Mouse (Mus musculus) heart, embryonic 10.5 days (tissue): ENCODE data around the gene a. TPM values are rescaled to one million over a fixed set of nuclear protein-coding genes. Genes with fewer than 3 reads are reported as not detected.
"Not testable (repeated sequence)": the region's sequence is repeated elsewhere in the genome, so short reads cannot be mapped to it uniquely, and the experiment has no call there.

Experiments used
- DNase-seq: peaks from one replicate; pipeline ENCODE4 v3.0.0-alpha.2; 2017; ENCODE audit warnings: low spot score
- H3K27ac ChIP-seq: fragments of 300-500 bp; sonication (generic); 2 replicates; pipeline ENCODE4 v1.5.1; 2016; ENCODE audit warnings: mild to moderate bottlenecking
- H3K27me3 ChIP-seq: fragments of 300-500 bp; sonication (generic); 2 replicates; pipeline ENCODE4 v1.6.1; 2016; ENCODE audit warnings: mild to moderate bottlenecking; ENCODE audit not compliant: poor library complexity, insufficient read depth, severe bottlenecking
- H3K36me3 ChIP-seq: fragments of 300-500 bp; sonication (generic); 2 replicates; pipeline ENCODE4 v1.6.1; 2016; ENCODE audit warnings: mild to moderate bottlenecking, moderate library complexity
- H3K4me1 ChIP-seq: fragments of 300-500 bp; sonication (generic); 2 replicates; pipeline ENCODE4 v1.6.1; 2016; ENCODE audit warnings: mild to moderate bottlenecking
- H3K4me3 ChIP-seq: fragments of 300-500 bp; sonication (generic); 2 replicates; pipeline ENCODE4 v1.5.1; 2016; ENCODE audit warnings: mild to moderate bottlenecking, moderate library complexity
- H3K9me3 ChIP-seq: fragments of 300-500 bp; sonication (generic); 2 replicates; pipeline ENCODE4 v1.6.1; 2016; ENCODE audit warnings: mild to moderate bottlenecking, moderate library complexity
- WGBS: fragments of 180-500 bp; shearing (Covaris S2); methylation state at CpG from one replicate; pipeline ENCODE4 v1.1.7; 2016; 5-methylcytosine and 5-hydroxymethylcytosine counted together
- polyA plus RNA-seq: library from polyadenylated mRNA; unstranded; fragments of >200 nt; fragmentation: Nextera tagmentation; extraction: Ambion mirVana; gene quantifications from 2 replicates; pipeline ENCODE4 v1.2.1, GENCODE M21; 2016

Gene a
- polyA plus RNA-seq, 1 experiment from 2014 or later: 2.5 TPM

DNA sequence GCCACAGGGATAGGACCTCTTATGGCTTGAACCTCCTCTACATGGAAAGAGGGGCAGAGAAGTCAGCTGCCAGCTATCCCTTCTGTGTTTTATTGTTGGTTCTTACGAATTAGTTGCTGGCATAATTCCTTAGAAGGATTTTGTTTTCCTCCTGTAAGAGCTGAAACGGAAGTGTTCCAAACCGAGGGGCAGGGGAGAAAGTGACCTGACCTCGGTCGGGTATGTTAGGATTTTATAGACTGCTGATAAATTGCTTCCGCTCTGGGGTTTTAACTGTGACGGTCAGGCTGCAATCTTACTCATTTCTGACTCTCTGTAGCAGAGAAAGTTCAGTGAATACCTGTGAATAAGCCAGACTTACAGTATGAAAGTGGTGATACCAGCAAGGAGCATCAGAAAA, 158.2 kb downstream of the a start:
- no peak for DNase-seq
- Histone ChIP-seq H3K4me1 (no peaks in the 10 kb centered on the region), H3K4me3 (no peak overlapping the region), H3K36me3 (no peaks in the 10 kb centered on the region), H3K27me3 (peaks cover 6% of the 10 kb centered on the region; the same call in 1 of the 2 replicates), H3K9me3 (no peaks in the 10 kb centered on the region), H3K27ac (no peak overlapping the region)
- 59% methylated on average over 7 of the region's 7 CpGs for WGBS

DNA sequence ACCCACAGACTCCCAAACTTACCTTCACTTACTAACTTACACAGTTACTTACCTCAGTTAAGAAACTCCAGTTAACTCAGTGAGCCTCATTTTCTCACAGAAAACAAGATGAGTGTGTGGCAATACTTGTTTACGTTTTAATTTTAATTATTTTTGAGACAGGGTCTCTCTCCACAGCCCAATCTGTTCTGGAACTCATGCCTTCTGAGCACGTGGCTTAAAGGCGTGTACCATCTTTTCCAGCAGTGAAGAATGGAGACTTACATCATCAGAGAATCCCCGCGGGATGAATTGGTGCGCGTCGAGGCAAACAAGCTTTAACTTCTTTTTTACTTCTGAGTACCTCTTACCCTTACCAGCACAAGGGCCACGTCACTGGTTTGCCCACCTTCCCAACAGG, 158.7 kb downstream of the a start:
- Histone ChIP-seq H3K4me3 (no peak overlapping the region), H3K36me3 (no peaks in the 10 kb centered on the region), H3K27ac (no peak overlapping the region), H3K9me3 (no peaks in the 10 kb centered on the region), H3K4me1 (no peaks in the 10 kb centered on the region), H3K27me3 (peaks cover 6% of the 10 kb centered on the region)
- no peak for DNase-seq
- WGBS: 82% methylated on average over 9 of the region's 9 CpGs

- H3K4me3 ChIP-seq: no peak overlapping the region
- no peaks in the 10 kb centered on the region for H3K36me3 ChIP-seq
- no peak for DNase-seq
- 41% methylated on average over 5 of the region's 5 CpGs for WGBS
- H3K4me1 ChIP-seq: no peaks in the 10 kb centered on the region
- H3K27me3 ChIP-seq: peaks cover 6% of the 10 kb centered on the region
- H3K27ac ChIP-seq: no peak overlapping the region
- no peaks in the 10 kb centered on the region for H3K9me3 ChIP-seq
Measured at GRCm38 (mm10) chr2:154950601-154951000, 159.4 kb downstream of the a start.

- WGBS: 91% methylated on average over 5 of the region's 5 CpGs
- Histone ChIP-seq H3K36me3 (no peaks in the 10 kb centered on the region), H3K27ac (no peak overlapping the region), H3K4me3 (no peak overlapping the region), H3K27me3 (no peaks in the 10 kb centered on the region; the same call in 1 of the 2 replicates), H3K4me1 (no peaks in the 10 kb centered on the region), H3K9me3 (no peaks in the 10 kb centered on the region)
- no peak for DNase-seq
Measured at GRCm38 (mm10) chr2:154959486-154959885, 168.3 kb downstream of the a start.

DNA sequence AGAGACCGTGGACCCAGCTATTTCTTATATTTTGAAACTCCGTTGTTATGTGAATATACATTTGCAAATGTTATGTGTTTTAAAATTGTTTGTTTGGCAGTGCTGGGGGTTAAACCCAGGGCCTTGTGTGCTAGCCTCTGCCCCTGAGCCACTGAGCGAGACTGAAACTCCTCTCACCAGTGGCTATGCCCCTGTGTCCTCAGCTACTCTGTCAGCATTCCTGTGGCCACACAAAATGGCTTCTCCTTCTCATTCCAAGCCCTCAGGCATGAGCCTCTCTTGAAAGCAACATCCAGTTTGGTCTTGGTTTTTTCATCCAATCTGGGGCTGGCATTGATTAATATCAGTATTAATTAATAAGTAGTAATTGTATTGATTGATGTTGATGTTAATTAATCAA, 168.7 kb downstream of the a start:
- no peak for DNase-seq
- 81% methylated on average over 3 of the region's 3 CpGs for WGBS
- H3K27me3 ChIP-seq: no peaks in the 10 kb centered on the region; the same call in 1 of the 2 replicates
- H3K4me3 ChIP-seq: no peak overlapping the region
- H3K4me1 ChIP-seq: no peaks in the 10 kb centered on the region
- H3K9me3 ChIP-seq: no peaks in the 10 kb centered on the region
- no peaks in the 10 kb centered on the region for H3K36me3 ChIP-seq
- no peak overlapping the region for H3K27ac ChIP-seq

DNA sequence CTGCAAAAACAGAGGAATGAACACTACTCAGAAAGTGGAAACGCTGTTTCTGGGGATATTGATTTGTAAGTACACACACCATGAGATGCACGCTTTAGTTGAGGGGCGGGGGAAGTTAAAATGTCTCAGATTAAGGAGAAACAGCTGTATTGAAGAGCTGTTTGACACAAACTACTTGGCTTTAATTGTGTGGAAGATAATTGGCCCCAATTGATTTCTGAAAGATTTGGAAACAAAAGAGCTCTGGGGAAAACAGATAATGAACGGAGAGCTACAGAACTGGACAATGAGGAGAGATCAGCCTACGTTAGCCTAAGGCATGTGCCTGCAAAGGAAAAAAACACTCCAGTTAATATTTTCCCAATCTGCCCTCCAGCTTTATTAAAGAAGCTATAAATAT, 172.0 kb downstream of the a start:
- H3K9me3 ChIP-seq: no peaks in the 10 kb centered on the region
- no peak overlapping the region for H3K4me3 ChIP-seq
- no peak for DNase-seq
- 69% methylated on average over 5 of the region's 5 CpGs for WGBS
- no peaks in the 10 kb centered on the region for H3K36me3 ChIP-seq
- no peaks in the 10 kb centered on the region for H3K27me3 ChIP-seq
- no peaks in the 10 kb centered on the region for H3K4me1 ChIP-seq
- no peak overlapping the region for H3K27ac ChIP-seq

GRCm38 (mm10) chr2:154969740-154970397, 178.7 kb downstream of the a start:
- not testable (repeated sequence) for H3K36me3 ChIP-seq, H3K27me3 ChIP-seq
- WGBS: 56% methylated on average over 14 of the region's 14 CpGs

DNA sequence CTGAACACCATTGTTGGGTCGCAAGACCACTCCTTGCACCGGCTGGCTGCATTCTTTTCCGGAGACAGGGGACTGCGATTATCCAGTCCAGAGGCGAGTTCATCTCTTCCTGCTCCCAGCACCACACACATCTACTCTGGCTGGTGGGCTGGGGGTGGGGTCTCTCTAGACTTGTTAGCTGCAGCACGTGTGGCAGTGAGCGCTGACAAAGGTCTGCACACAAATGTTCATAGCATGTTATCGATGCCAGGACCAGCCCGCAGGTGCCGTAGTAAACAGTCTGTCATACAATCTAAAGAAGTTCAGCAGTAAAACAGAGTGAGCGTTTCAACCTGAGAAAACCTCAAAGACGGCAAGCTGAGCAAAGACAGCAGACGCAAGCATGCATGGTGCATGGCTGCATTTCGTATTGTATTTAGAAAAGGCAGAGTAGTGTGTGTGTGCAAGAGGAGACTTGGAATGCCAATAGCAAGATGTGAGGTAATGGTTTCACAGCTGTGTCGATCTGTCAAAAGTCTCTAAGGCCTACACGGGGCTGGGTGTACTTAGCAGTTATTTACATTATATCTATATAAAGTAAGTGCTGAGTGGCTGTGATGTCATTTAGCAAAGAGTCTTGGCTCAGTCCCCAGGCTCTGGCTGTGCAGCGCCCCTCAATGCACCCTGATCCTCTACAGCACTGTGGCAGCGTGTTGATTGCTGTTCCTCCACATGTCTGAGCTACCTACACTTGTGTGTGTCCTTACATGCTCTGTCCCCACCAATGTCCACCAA, 180.9 kb downstream of the a start:
- H3K27me3 ChIP-seq: no peaks in the 10 kb centered on the region
- 53% methylated on average over 18 of the region's 18 CpGs for WGBS
- H3K4me3 ChIP-seq: no peak overlapping the region
- no peak overlapping the region for H3K27ac ChIP-seq
- H3K9me3 ChIP-seq: no peaks in the 10 kb centered on the region
- H3K4me1 ChIP-seq: peaks cover 18% of the 10 kb centered on the region
- DNase-seq: no peak
- H3K36me3 ChIP-seq: no peaks in the 10 kb centered on the region

More at GRCm38 (mm10) chr2:154969740-154970397, 178.7 kb downstream of the a start:
- H3K4me3 ChIP-seq, H3K9me3 ChIP-seq, DNase-seq, H3K27ac ChIP-seq: not testable (repeated sequence)
- H3K4me1 ChIP-seq: peaks cover 18% of the 10 kb centered on the region

GRCm38 (mm10) chr2:154972981-154973380, 181.8 kb downstream of the a start:
- H3K27ac ChIP-seq: no peak overlapping the region
- 80% methylated on average over 5 of the region's 5 CpGs for WGBS
- H3K9me3 ChIP-seq: no peaks in the 10 kb centered on the region
- H3K36me3 ChIP-seq: no peaks in the 10 kb centered on the region
- no peak overlapping the region for H3K4me3 ChIP-seq
- no peak for DNase-seq
- peaks cover 18% of the 10 kb centered on the region for H3K4me1 ChIP-seq
- H3K27me3 ChIP-seq: no peaks in the 10 kb centered on the region

- DNase-seq: no peak
- WGBS: 59% methylated on average over 1 of the region's 1 CpGs
- H3K9me3 ChIP-seq: no peaks in the 10 kb centered on the region
- H3K36me3 ChIP-seq: no peaks in the 10 kb centered on the region
- no peak overlapping the region for H3K27ac ChIP-seq
- H3K4me1 ChIP-seq: 0 out of 2 replicates have a peak, but pooled peaks cover 8% of the 10 kb centered on the region
- no peaks in the 10 kb centered on the region for H3K27me3 ChIP-seq
- H3K4me3 ChIP-seq: no peak overlapping the region
Measured at GRCm38 (mm10) chr2:154986609-154987008, 195.4 kb downstream of the a start.

GRCm38 (mm10) chr2:154991411-154991810, 200.2 kb downstream of the a start:
- 69% methylated on average over 8 of the region's 8 CpGs for WGBS
- no peak for DNase-seq

DNA sequence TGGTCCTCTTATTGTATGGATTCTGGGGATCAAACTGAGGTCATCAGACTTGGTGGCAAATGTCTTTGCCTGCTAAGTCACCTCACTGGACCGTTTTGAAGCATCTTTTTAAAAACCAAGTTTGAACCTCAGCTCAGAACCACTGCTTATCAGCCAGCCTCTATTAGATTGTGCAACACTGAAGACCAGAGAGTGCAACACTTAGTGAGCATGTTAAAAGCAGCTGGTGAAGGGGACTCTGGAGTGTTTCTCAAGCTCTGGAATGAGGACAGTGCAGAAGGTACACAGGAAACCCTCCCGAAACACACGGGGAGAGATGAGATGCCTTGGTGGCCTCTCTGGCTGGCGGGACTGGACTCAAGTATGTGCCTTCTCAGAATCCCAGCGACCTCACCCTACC, 200.9 kb downstream of the a start:
- H3K27me3 ChIP-seq: no peaks in the 10 kb centered on the region; the same call in 1 of the 2 replicates
- no peaks in the 10 kb centered on the region for H3K36me3 ChIP-seq
- no peaks in the 10 kb centered on the region for H3K4me1 ChIP-seq
- H3K9me3 ChIP-seq: no peaks in the 10 kb centered on the region
- no peak overlapping the region for H3K4me3 ChIP-seq
- DNase-seq: no peak
- H3K27ac ChIP-seq: no peak overlapping the region
- 78% methylated on average over 5 of the region's 5 CpGs for WGBS

More at GRCm38 (mm10) chr2:154991411-154991810, 200.2 kb downstream of the a start:
- H3K36me3 ChIP-seq: no peaks in the 10 kb centered on the region
- no peak overlapping the region for H3K4me3 ChIP-seq
- H3K27ac ChIP-seq: no peak overlapping the region
- H3K4me1 ChIP-seq: no peaks in the 10 kb centered on the region
- H3K27me3 ChIP-seq: no peaks in the 10 kb centered on the region; the same call in 1 of the 2 replicates
- no peaks in the 10 kb centered on the region for H3K9me3 ChIP-seq

DNA sequence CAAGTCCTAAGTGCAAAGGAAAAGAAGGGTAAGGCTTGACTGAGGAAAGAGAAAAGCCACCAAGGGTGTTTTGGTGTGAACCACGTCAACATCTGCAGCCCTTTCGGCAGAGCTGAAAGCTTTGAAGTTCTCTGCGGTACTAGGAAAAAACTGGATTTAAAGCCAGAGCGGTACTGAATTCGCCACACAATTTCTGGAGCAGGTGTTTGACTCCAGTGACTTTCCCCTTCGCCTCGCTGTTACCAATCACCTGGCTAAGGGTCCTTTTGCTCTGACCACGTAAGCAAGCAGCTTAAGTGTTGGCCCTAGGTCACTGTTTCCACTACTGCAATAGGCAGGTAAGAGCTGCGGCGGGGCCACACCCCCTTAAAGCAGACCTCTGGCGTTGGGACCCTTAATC, 214.3 kb downstream of the a start:
- Histone ChIP-seq H3K9me3 (no peaks in the 10 kb centered on the region), H3K4me3 (no peak overlapping the region), H3K27me3 (no peaks in the 10 kb centered on the region), H3K4me1 (no peaks in the 10 kb centered on the region), H3K27ac (no peak overlapping the region), H3K36me3 (no peaks in the 10 kb centered on the region)
- WGBS: 90% methylated on average over 11 of the region's 11 CpGs
- DNase-seq: no peak
